Comparison of ENCODE assay signal across 8 mouse cellular contexts in genomic region chr7:80403551-80403950, GRCm38 (mm10). TPM values are rescaled to one million over a fixed set of nuclear protein-coding genes. Genes with fewer than 3 reads are reported as not detected.
DNase-seq lines count a peak whose midpoint lies in the region; ATAC-seq lines count a peak whose summit lies in the region.

No protein-coding gene starts in this region.

- H3K36me3 ChIP-seq in heart, embryonic 11.5 days (ENCODE audit: control insufficient read depth, insufficient read depth, low read length) = no peaks in the 10 kb centered on the region
- no peaks in the 10 kb centered on the region for H3K36me3 ChIP-seq in kidney, embryonic 14.5 days (ENCODE audit: control insufficient read depth, insufficient read depth, low read length)
- H3K36me3 ChIP-seq in lung, embryonic 16.5 days (ENCODE audit: control insufficient read depth, insufficient read depth, low read length) = no peaks in the 10 kb centered on the region
- no peaks in the 10 kb centered on the region for H3K36me3 ChIP-seq in stomach, embryonic 16.5 days (ENCODE audit: control insufficient read depth, insufficient read depth, low read length)

- DNase-seq in urinary bladder, postnatal 10 days (ENCODE audit: low spot score) = peak; percentile 33
- no peak for DNase-seq in urinary bladder, adult 2 months (ENCODE audit: low spot score)
- DNase-seq in cerebellum, postnatal 14 days = peak; percentile 87 to 89
- DNase-seq in retina, postnatal 1 day = no peak

- no peaks in the 10 kb centered on the region for H3K27me3 ChIP-seq in heart, embryonic 11.5 days (ENCODE audit: control insufficient read depth, insufficient read depth, low read length)
- no peaks in the 10 kb centered on the region for H3K27me3 ChIP-seq in kidney, embryonic 14.5 days (ENCODE audit: control insufficient read depth, insufficient read depth, low read length)
- no peaks in the 10 kb centered on the region for H3K27me3 ChIP-seq in lung, embryonic 16.5 days (ENCODE audit: control insufficient read depth, insufficient read depth, low read depth, low read length)
- 0 out of 2 replicates have a peak, but pooled peaks cover 5% of the 10 kb centered on the region for H3K27me3 ChIP-seq in stomach, embryonic 16.5 days (ENCODE audit: control insufficient read depth, insufficient read depth, low read length)

- ATAC-seq in heart, embryonic 11.5 days (replicated peaks; ENCODE audit: insufficient number of reproducible peaks, low FRiP score, low TSS enrichment) = no peak
- ATAC-seq in kidney, embryonic 14.5 days (ENCODE audit: low FRiP score, low TSS enrichment) = no peak
- peak; percentile 26; the same call in 1 of the 2 replicates for ATAC-seq in lung, embryonic 16.5 days (ENCODE audit: low read depth)
- ATAC-seq in stomach, embryonic 16.5 days (ENCODE audit: insufficient read depth, low FRiP score) = no peak

- no peak overlapping the region for H3K9ac ChIP-seq in heart, embryonic 11.5 days (ENCODE audit: low read depth, low read length)
- peak overlapping the region; percentile 94; the same call in 1 of the 2 replicates for H3K9ac ChIP-seq in kidney, embryonic 14.5 days (ENCODE audit: low read depth, low read length)
- H3K9ac ChIP-seq in lung, embryonic 16.5 days (ENCODE audit: low read length) = peak overlapping the region; percentile 97
- H3K9ac ChIP-seq in stomach, embryonic 16.5 days (ENCODE audit: low read length) = peak overlapping the region; percentile 98; the same call in 1 of the 2 replicates

- peak overlapping the region; percentile 94 for H3K27ac ChIP-seq in heart, embryonic 11.5 days (ENCODE audit: low read depth, low read length)
- H3K27ac ChIP-seq in kidney, embryonic 14.5 days (ENCODE audit: low read depth, low read length) = no peak overlapping the region
- H3K27ac ChIP-seq in lung, embryonic 16.5 days (ENCODE audit: low read length) = peak overlapping the region; percentile 92
- H3K27ac ChIP-seq in stomach, embryonic 16.5 days (ENCODE audit: low read length) = peak overlapping the region; percentile 89

- no peaks in the 10 kb centered on the region for H3K9me3 ChIP-seq in heart, embryonic 11.5 days (replicated peaks; ENCODE audit: control insufficient read depth, low read length)
- H3K9me3 ChIP-seq in kidney, embryonic 14.5 days (ENCODE audit: control insufficient read depth, low read length) = no peaks in the 10 kb centered on the region
- H3K9me3 ChIP-seq in lung, embryonic 16.5 days (ENCODE audit: control insufficient read depth, low read length) = no peaks in the 10 kb centered on the region
- H3K9me3 ChIP-seq in stomach, embryonic 16.5 days (replicated peaks; ENCODE audit: control insufficient read depth, low read length) = no peaks in the 10 kb centered on the region

- peak overlapping the region; percentile 92 for H3K4me2 ChIP-seq in heart, embryonic 11.5 days
- peak overlapping the region; percentile 62 for H3K4me2 ChIP-seq in kidney, embryonic 14.5 days (replicated peaks; ENCODE audit: low read depth, low read length)
- peak overlapping the region; percentile 95 for H3K4me2 ChIP-seq in lung, embryonic 16.5 days (ENCODE audit: low read depth, low read length)
- peak overlapping the region; percentile 86 for H3K4me2 ChIP-seq in stomach, embryonic 16.5 days (ENCODE audit: low read depth, low read length)

- H3K4me3 ChIP-seq in heart, embryonic 11.5 days (ENCODE audit: low read depth, low read length) = peak overlapping the region; percentile 97
- H3K4me3 ChIP-seq in kidney, embryonic 14.5 days (ENCODE audit: low read length) = peak overlapping the region; percentile 92; the same call in 1 of the 2 replicates
- H3K4me3 ChIP-seq in lung, embryonic 16.5 days (ENCODE audit: low read length) = peak overlapping the region; percentile 87
- H3K4me3 ChIP-seq in stomach, embryonic 16.5 days (replicated peaks; ENCODE audit: low read length) = peak overlapping the region; percentile 87

- WGBS in heart, embryonic 11.5 days (ENCODE audit: insufficient replicate concordance) = 37% methylated on average over 9 of the region's 9 CpGs
- 57% methylated on average over 9 of the region's 9 CpGs for WGBS in kidney, embryonic 14.5 days
- 26% methylated on average over 9 of the region's 9 CpGs for WGBS in lung, embryonic 16.5 days
- WGBS in stomach, embryonic 16.5 days = 31% methylated on average over 9 of the region's 9 CpGs

- peaks cover 35% of the 10 kb centered on the region for H3K4me1 ChIP-seq in heart, embryonic 11.5 days (ENCODE audit: control insufficient read depth, insufficient read depth, low read length)
- peaks cover 16% of the 10 kb centered on the region; the same call in 1 of the 2 replicates for H3K4me1 ChIP-seq in kidney, embryonic 14.5 days (ENCODE audit: control insufficient read depth, insufficient read depth, low read length)
- H3K4me1 ChIP-seq in lung, embryonic 16.5 days (replicated peaks; ENCODE audit: control insufficient read depth, insufficient read depth, low read length) = peaks cover 30% of the 10 kb centered on the region
- peaks cover 37% of the 10 kb centered on the region for H3K4me1 ChIP-seq in stomach, embryonic 16.5 days (ENCODE audit: control insufficient read depth, insufficient read depth, low read length)

RNA-seq across cellular contexts. Expression of gene Furin, which starts 1.7 kb away (rescaled TPM):
- 25.3 and 40.7 TPM in 2 replicates for polyA plus RNA-seq in urinary bladder, adult 2 months (2012; rRNA removed)
- polyA plus RNA-seq in heart, embryonic 11.5 days (2014; fragmentation: Nextera tagmentation; extraction: Ambion mirVana) = 16.0 and 23.5 TPM in 2 replicates
- polyA plus RNA-seq in kidney, embryonic 14.5 days (2014; fragmentation: Nextera tagmentation; extraction: Ambion mirVana) = 11.3 and 13.6 TPM in 2 replicates
- polyA plus RNA-seq in lung, embryonic 16.5 days (2015; fragmentation: Nextera tagmentation; extraction: Ambion mirVana) = 12.6 and 12.7 TPM in 2 replicates
- 8.7 and 9.5 TPM in 2 replicates for polyA plus RNA-seq in stomach, embryonic 16.5 days (2015; fragmentation: Nextera tagmentation; extraction: Ambion mirVana)

RNA-seq across cellular contexts. Expression of gene Fes, which starts 15.8 kb away (rescaled TPM):
- polyA plus RNA-seq in urinary bladder, adult 2 months (2012; rRNA removed) = 22.6 and 24.0 TPM in 2 replicates
- polyA plus RNA-seq in heart, embryonic 11.5 days (2014; fragmentation: Nextera tagmentation; extraction: Ambion mirVana) = 4.7 and 7.1 TPM in 2 replicates
- polyA plus RNA-seq in kidney, embryonic 14.5 days (2014; fragmentation: Nextera tagmentation; extraction: Ambion mirVana) = 10.7 and 11.4 TPM in 2 replicates
- 18.5 and 19.3 TPM in 2 replicates for polyA plus RNA-seq in lung, embryonic 16.5 days (2015; fragmentation: Nextera tagmentation; extraction: Ambion mirVana)
- 12.3 and 13.8 TPM in 2 replicates for polyA plus RNA-seq in stomach, embryonic 16.5 days (2015; fragmentation: Nextera tagmentation; extraction: Ambion mirVana)

RNA-seq across cellular contexts. Expression of gene Man2a2, which starts 32.4 kb away (rescaled TPM):
- 37.1 and 49.6 TPM in 2 replicates for polyA plus RNA-seq in urinary bladder, adult 2 months (2012; rRNA removed)
- polyA plus RNA-seq in heart, embryonic 11.5 days (2014; fragmentation: Nextera tagmentation; extraction: Ambion mirVana) = 12.3 and 12.7 TPM in 2 replicates
- polyA plus RNA-seq in kidney, embryonic 14.5 days (2014; fragmentation: Nextera tagmentation; extraction: Ambion mirVana) = 11.9 and 17.2 TPM in 2 replicates
- polyA plus RNA-seq in lung, embryonic 16.5 days (2015; fragmentation: Nextera tagmentation; extraction: Ambion mirVana) = 20.4 and 21.1 TPM in 2 replicates
- polyA plus RNA-seq in stomach, embryonic 16.5 days (2015; fragmentation: Nextera tagmentation; extraction: Ambion mirVana) = 13.8 and 14.7 TPM in 2 replicates

Comparison
In these comparisons a context has a peak if more than half of its experiments do, and no peak if none do; other contexts are left out.
1. DNase-seq: peak in urinary bladder, postnatal 10 days (single experiment) and cerebellum, postnatal 14 days (2 of 2); none in urinary bladder, adult 2 months (single experiment) and retina, postnatal 1 day (single experiment).
2. Peak in every context shown above with its lines, with median percentiles within 50 percentile points of each other: H3K4me2 ChIP-seq and H3K4me3 ChIP-seq.